Comparison of ENCODE assay signal across 16 mouse cellular contexts in the genomic region with DNA sequence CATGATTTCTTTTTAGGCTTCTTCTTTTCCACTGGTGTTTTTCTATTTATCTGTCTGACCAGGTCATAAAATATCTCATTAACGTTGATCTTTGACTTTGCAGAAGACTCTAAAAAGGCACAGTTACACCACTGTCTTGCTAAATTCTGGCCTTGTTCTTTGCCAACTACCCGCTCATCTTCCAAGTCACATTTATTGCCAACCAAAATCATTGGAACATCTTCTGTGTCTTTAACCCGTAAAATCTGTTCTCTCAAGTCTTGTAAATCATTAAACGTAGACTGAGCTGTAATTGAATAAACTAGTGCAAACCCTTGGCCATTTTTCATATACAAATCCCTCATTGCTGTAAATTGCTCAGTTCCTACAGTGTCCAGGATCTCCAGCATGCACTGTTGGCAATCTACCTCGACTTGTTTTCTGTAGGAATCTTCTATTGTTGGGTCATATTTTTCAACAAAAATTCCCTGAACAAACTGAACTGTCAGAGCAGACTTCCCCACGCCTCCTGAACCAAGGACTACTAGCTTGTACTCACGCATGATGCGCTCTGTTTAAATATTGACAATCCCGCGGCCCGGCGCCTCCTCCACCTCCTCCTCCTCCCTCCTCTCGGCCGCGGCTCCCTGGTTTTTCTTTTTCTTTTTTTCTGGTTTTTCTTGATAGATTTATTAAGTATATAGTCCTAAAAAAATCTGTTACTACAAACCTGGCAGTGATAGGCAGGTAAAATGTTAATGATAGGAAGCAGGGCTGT. TPM values are rescaled to one million over a fixed set of nuclear protein-coding genes. Genes with fewer than 3 reads are reported as not detected.
A peak's percentile ranks its signal among the peaks of the same experiment; 100 is the strongest.
DNase-seq lines count a peak whose midpoint lies in the region; ATAC-seq lines count a peak whose summit lies in the region.
"Not testable (repeated sequence)": the region's sequence is repeated elsewhere in the genome, so short reads cannot be mapped to it uniquely, and the experiment has no call there.
"Had no signal": no experiment of that assay in that cellular context is flagged by ENCODE, and none has a peak within 500 bp of the region (broad histone marks: within the 10 kb centered on the region; RNA-seq: fewer than 3 reads in every experiment).

No protein-coding gene starts in this region.

- not testable (repeated sequence) for H3K4me1 ChIP-seq in forebrain, embryonic 15.5 days; kidney, embryonic 15.5 days; liver, embryonic 16.5 days (ENCODE audit: control insufficient read depth, low read depth, low read length)

- peak; percentile 59 for DNase-seq in kidney, adult 18-20 months
- DNase-seq in kidney, postnatal 14 days = peak; percentile 55
- DNase-seq in kidney, postnatal 4 days = peak; percentile 47 to 64

- WGBS in forebrain, embryonic 15.5 days = 84% methylated on average over 15 of the region's 15 CpGs
- 60% methylated on average over 15 of the region's 15 CpGs for WGBS in kidney, embryonic 15.5 days
- 72% methylated on average over 15 of the region's 15 CpGs for WGBS in liver, embryonic 16.5 days (ENCODE audit: insufficient replicate concordance)

- H3K4me3 ChIP-seq in forebrain, embryonic 15.5 days; kidney, embryonic 15.5 days (replicated peaks); liver, embryonic 16.5 days (ENCODE audit: low read depth, low read length): not testable (repeated sequence)

- not testable (repeated sequence) for H3K9ac ChIP-seq in forebrain, embryonic 15.5 days (replicated peaks); kidney, embryonic 15.5 days; liver, embryonic 16.5 days (ENCODE audit: low read depth, low read length)

- not testable (repeated sequence) for ATAC-seq in forebrain, embryonic 15.5 days (replicated peaks)
- 0 out of 2 replicates have a peak, but pooled peaks have one; percentile 58 for ATAC-seq in kidney, embryonic 15.5 days (replicated peaks; ENCODE audit: low FRiP score)
- peak; percentile 58; the same call in 1 of the 2 replicates for ATAC-seq in liver, embryonic 16.5 days (ENCODE audit: low read depth)

- H3K27ac ChIP-seq in forebrain, embryonic 15.5 days (replicated peaks) = peak overlapping the region; percentile 27; the same call in 1 of the 2 replicates
- peak overlapping the region; percentile 62; the same call in 1 of the 2 replicates for H3K27ac ChIP-seq in kidney, embryonic 15.5 days
- H3K27ac ChIP-seq in liver, embryonic 16.5 days (ENCODE audit: low read length) = peak overlapping the region; percentile 63

- not testable (repeated sequence) for H3K4me2 ChIP-seq in forebrain, embryonic 15.5 days (replicated peaks); kidney, embryonic 15.5 days; liver, embryonic 16.5 days (ENCODE audit: low read depth, low read length)

- peaks cover 69% of the 10 kb centered on the region for H3K36me3 ChIP-seq in forebrain, embryonic 15.5 days
- peaks cover 79% of the 10 kb centered on the region for H3K36me3 ChIP-seq in kidney, embryonic 15.5 days
- H3K36me3 ChIP-seq in liver, embryonic 16.5 days (ENCODE audit: control insufficient read depth, insufficient read depth) = peaks cover 41% of the 10 kb centered on the region

- H3K27me3 ChIP-seq in forebrain, embryonic 15.5 days; kidney, embryonic 15.5 days; liver, embryonic 16.5 days (ENCODE audit: control insufficient read depth, insufficient read depth, low read depth, low read length): not testable (repeated sequence)

- not testable (repeated sequence) for H3K9me3 ChIP-seq in forebrain, embryonic 15.5 days; kidney, embryonic 15.5 days (replicated peaks); liver, embryonic 16.5 days (replicated peaks; ENCODE audit: control insufficient read depth, low read length)

RNA-seq across cellular contexts. Expression of gene Ldha, which starts 20.2 kb away (rescaled TPM):
- polyA plus RNA-seq in forebrain, embryonic 15.5 days (2015; fragmentation: Nextera tagmentation; extraction: Ambion mirVana) = 744 and 772 TPM in 2 replicates
- 1,596 and 1,620 TPM in 2 replicates for polyA plus RNA-seq in kidney, embryonic 15.5 days (2015; fragmentation: Nextera tagmentation; extraction: Ambion mirVana)
- 2,014 and 2,183 TPM in 2 replicates for polyA plus RNA-seq in liver, embryonic 16.5 days (2015; fragmentation: Nextera tagmentation; extraction: Ambion mirVana)

RNA-seq across cellular contexts. Expression of gene Gtf2h1, which starts 25.2 kb away (rescaled TPM):
- polyA plus RNA-seq in forebrain, embryonic 15.5 days (2015; fragmentation: Nextera tagmentation; extraction: Ambion mirVana) = 48.8 and 51.5 TPM in 2 replicates
- 42.3 and 43.8 TPM in 2 replicates for polyA plus RNA-seq in kidney, embryonic 15.5 days (2015; fragmentation: Nextera tagmentation; extraction: Ambion mirVana)
- 22.7 and 26.1 TPM in 2 replicates for polyA plus RNA-seq in liver, embryonic 16.5 days (2015; fragmentation: Nextera tagmentation; extraction: Ambion mirVana)

RNA-seq across cellular contexts. Expression of gene Hps5, which starts 25.2 kb away (rescaled TPM):
- 15.1 and 16.5 TPM in 2 replicates for polyA plus RNA-seq in forebrain, embryonic 15.5 days (2015; fragmentation: Nextera tagmentation; extraction: Ambion mirVana)
- polyA plus RNA-seq in kidney, embryonic 15.5 days (2015; fragmentation: Nextera tagmentation; extraction: Ambion mirVana) = 27.7 and 31.5 TPM in 2 replicates
- 7.2 and 7.4 TPM in 2 replicates for polyA plus RNA-seq in liver, embryonic 16.5 days (2015; fragmentation: Nextera tagmentation; extraction: Ambion mirVana)

RNA-seq across cellular contexts. Expression of gene Ldhc, which starts 39.9 kb away (rescaled TPM):
- polyA plus RNA-seq in forebrain, embryonic 15.5 days (2015; fragmentation: Nextera tagmentation; extraction: Ambion mirVana) = not detected in 2 replicates
- 0.12 TPM in 1 of 2 replicates, not detected in the other for polyA plus RNA-seq in kidney, embryonic 15.5 days (2015; fragmentation: Nextera tagmentation; extraction: Ambion mirVana)
- 0.17 and 0.26 TPM in 2 replicates for polyA plus RNA-seq in liver, embryonic 16.5 days (2015; fragmentation: Nextera tagmentation; extraction: Ambion mirVana)
- polyA plus RNA-seq: activated CD4-positive, CD25-positive, alpha-beta regulatory T cell, adult 4 months; C2C12; CD4-positive, CD25-positive, alpha-beta regulatory T cell, adult 4 months; embryonic facial prominence, embryonic 11.5 days; forebrain, embryonic 13.5 days; forebrain, postnatal 0 days; frontal cortex, adult 2 months; heart, embryonic 12.5 days; heart, embryonic 15.5 days; hindbrain, embryonic 10.5 days had no signal
